Mouse (Mus musculus) left cerebral cortex, postnatal 10 days (tissue): ENCODE measurements around the gene Tceanc2. TPM values are rescaled to one million over a fixed set of nuclear protein-coding genes. Genes with fewer than 3 reads are reported as not detected.

ENCODE experiments used
- DNase-seq, 2 experiments: peaks; one replicate each; pipeline ENCODE4 v3.0.0; 2021 to 2022; ENCODE audit warnings: low spot score in 2 of 2, mixed read lengths in 1 of 2; ENCODE audit errors: extremely low spot score in 1 of 2
- intact Hi-C: fragments of 180-260 bp; cut with DNase I; formaldehyde crosslinking; loops from one replicate; pipeline ENCODE4 v1.15.1; 2025
- total RNA-seq, 2 experiments: library from RNA; stranded (reverse); gene quantifications; 2 replicates each; pipeline ENCODE4 v1.2.3; 2021

Tceanc2 gene
- total RNA-seq, 2 experiments from 2014 or later, result 18.5 to 22.0 TPM

GRCm38 (mm10) chr4:107106777-107107176, 72.1 kb downstream of the Tceanc2 start:
- intact Hi-C loops, result no loop called here

GRCm38 (mm10) chr4:107102220-107102619, 76.7 kb downstream of the Tceanc2 start:
- no peak for DNase-seq
- intact Hi-C loops, result no loop called here

More at GRCm38 (mm10) chr4:107106777-107107176, 72.1 kb downstream of the Tceanc2 start:
- DNase-seq, result no peak

- intact Hi-C loops, result no loop called here
- DNase-seq, result no peak
Observed at GRCm38 (mm10) chr4:107098791-107099525, 80.0 kb downstream of the Tceanc2 start.

- intact Hi-C loops, result no loop called here
- no peak for DNase-seq
Observed at GRCm38 (mm10) chr4:107098375-107098774, 80.5 kb downstream of the Tceanc2 start.

GRCm38 (mm10) chr4:107097871-107098270, 81.0 kb downstream of the Tceanc2 start:
- intact Hi-C loops, result no loop called here
- no peak for DNase-seq

GRCm38 (mm10) chr4:107096841-107097373, 82.0 kb downstream of the Tceanc2 start, which contains the start of gene Cdcp2:
Gene Cdcp2 (plus strand): TSS chr4:107096891.
- intact Hi-C loops, result no loop called here
- no peak for DNase-seq

- intact Hi-C loops, result no loop called here
- DNase-seq, result no peak
Observed at GRCm38 (mm10) chr4:107096043-107096442, 82.9 kb downstream of the Tceanc2 start.

GRCm38 (mm10) chr4:107094484-107095187, 84.3 kb downstream of the Tceanc2 start:
- no peak for DNase-seq
- intact Hi-C loops, result no loop called here

GRCm38 (mm10) chr4:107091696-107092095, 87.2 kb downstream of the Tceanc2 start:
- no peak for DNase-seq

GRCm38 (mm10) chr4:107084858-107085257, 94.1 kb downstream of the Tceanc2 start:
- intact Hi-C loops, result no loop called here
- peak; percentile 77 to 82 for DNase-seq

More at GRCm38 (mm10) chr4:107091696-107092095, 87.2 kb downstream of the Tceanc2 start:
- intact Hi-C loops, result no loop called here

- peak in 1 of 2 experiments; percentile 53 for DNase-seq
- intact Hi-C loops, result no loop called here
Observed at GRCm38 (mm10) chr4:107084343-107084742, 94.6 kb downstream of the Tceanc2 start.

Other genes with a start within 250 kb of the Tceanc2 start
- 10 to 100 TPM; 64.0 to 67.7 TPM for gene Mrpl37, start 112.2 kb downstream of the Tceanc2 start, total RNA-seq
- 1 to 10 TPM; 9.0 to 9.7 TPM for gene Cyb5rl, start 112.1 kb downstream of the Tceanc2 start, total RNA-seq
- gene Cdcp2, start 82.2 kb downstream of the Tceanc2 start, total RNA-seq, result not detected
- 100 to 1,000 TPM; 168 to 176 TPM for gene Tmem59, start 717 bp downstream of the Tceanc2 start, total RNA-seq
- not detected for gene Ldlrad1, start 30.1 kb upstream of the Tceanc2 start, total RNA-seq
- 10 to 100 TPM; 33.9 to 38.2 TPM for gene Lrrc42, start 74.4 kb upstream of the Tceanc2 start, total RNA-seq
- 10 to 100 TPM; 16.8 to 22.4 TPM for gene Hspb11, start 74.5 kb upstream of the Tceanc2 start, total RNA-seq
- gene Dio1, start 128.1 kb upstream of the Tceanc2 start, total RNA-seq, result not detected
- 10 to 100 TPM; 44.6 to 47.8 TPM for gene Yipf1, start 135.2 kb upstream of the Tceanc2 start, total RNA-seq
- 10 to 100 TPM; 18.3 to 20.2 TPM for gene Ndc1, start 188.7 kb upstream of the Tceanc2 start, total RNA-seq